Mouse (Mus musculus) telencephalon, adult 2 months (tissue): Measurements from ENCODE around the gene Gm20431.
"Not testable (repeated sequence)": the region's sequence is repeated elsewhere in the genome, so short reads cannot be mapped to it uniquely, and the experiment has no call there.

Experiments used
- DNase-seq: peaks from one replicate; pipeline ENCODE4 v3.0.0-alpha.2; 2011; ENCODE audit warnings: low read depth, low spot score

Gm20431 gene

GRCm38 (mm10) chr2:167631591-167632448 lies 29.5 kb downstream of the Gm20431 start, which contains the start of gene Ube2v1:
Gene Ube2v1, minus strand, starts transcription at chr2:167632095.
- peak; percentile 94 for DNase-seq

- no peak for DNase-seq
These were observed 30.1 kb downstream of the Gm20431 start for GRCm38 (mm10) chr2:167631181-167631590.

GRCm38 (mm10) chr2:167630421-167630820 lies 30.9 kb downstream of the Gm20431 start:
- DNase-seq, result no peak

GRCm38 (mm10) chr2:167629665-167630209 lies 31.6 kb downstream of the Gm20431 start:
- DNase-seq, result no peak

- DNase-seq, result no peak
These were observed 32.4 kb downstream of the Gm20431 start for GRCm38 (mm10) chr2:167628872-167629271.

GRCm38 (mm10) chr2:167627019-167627418 lies 34.3 kb downstream of the Gm20431 start:
- no peak for DNase-seq

- no peak for DNase-seq
These were observed 35.6 kb downstream of the Gm20431 start for GRCm38 (mm10) chr2:167625670-167626069.

- DNase-seq, result no peak
These were observed 36.8 kb downstream of the Gm20431 start for GRCm38 (mm10) chr2:167624368-167625075.

- DNase-seq, result no peak
These were observed 38.3 kb downstream of the Gm20431 start for GRCm38 (mm10) chr2:167622965-167623364.

- DNase-seq, result no peak
These were observed 38.9 kb downstream of the Gm20431 start for GRCm38 (mm10) chr2:167622352-167622751.

GRCm38 (mm10) chr2:167621255-167622087 lies 39.8 kb downstream of the Gm20431 start:
- DNase-seq, result no peak

- DNase-seq, result no peak
These were observed 43.8 kb downstream of the Gm20431 start for GRCm38 (mm10) chr2:167617472-167617871.

- DNase-seq, result no peak
These were observed 44.3 kb downstream of the Gm20431 start for GRCm38 (mm10) chr2:167617034-167617433.

- DNase-seq, result not testable (repeated sequence)
These were observed 48.0 kb downstream of the Gm20431 start for GRCm38 (mm10) chr2:167613335-167613734.

- DNase-seq, result no peak
These were observed 49.2 kb downstream of the Gm20431 start for GRCm38 (mm10) chr2:167612122-167612521.

GRCm38 (mm10) chr2:167611287-167611686 lies 50.0 kb downstream of the Gm20431 start:
- DNase-seq, result no peak

- DNase-seq, result no peak
These were observed 54.6 kb downstream of the Gm20431 start for GRCm38 (mm10) chr2:167606745-167607123.

GRCm38 (mm10) chr2:167605817-167606744 lies 55.2 kb downstream of the Gm20431 start:
- no peak for DNase-seq

- DNase-seq, result peak; percentile 53
These were observed 56.0 kb downstream of the Gm20431 start for GRCm38 (mm10) chr2:167605178-167605794.

- DNase-seq, result no peak
These were observed 58.3 kb downstream of the Gm20431 start for GRCm38 (mm10) chr2:167602978-167603377.
